Mouse (Mus musculus) adrenal gland, adult 8-10 months (tissue): ENCODE measurements around the gene Ccdc177. TPM values are rescaled to one million over a fixed set of nuclear protein-coding genes. Genes with fewer than 3 reads are reported as not detected.

Experiments
- DNase-seq: peaks from one replicate; pipeline ENCODE4 v3.0.0; 2022
- total RNA-seq, 4 experiments: library from RNA; stranded (reverse); gene quantifications; 2 replicates each; pipeline ENCODE4 v1.2.4; 2022

Gene Ccdc177
- total RNA-seq, 4 experiments from 2014 or later: 0.09 TPM; not detected in 3

DNA sequence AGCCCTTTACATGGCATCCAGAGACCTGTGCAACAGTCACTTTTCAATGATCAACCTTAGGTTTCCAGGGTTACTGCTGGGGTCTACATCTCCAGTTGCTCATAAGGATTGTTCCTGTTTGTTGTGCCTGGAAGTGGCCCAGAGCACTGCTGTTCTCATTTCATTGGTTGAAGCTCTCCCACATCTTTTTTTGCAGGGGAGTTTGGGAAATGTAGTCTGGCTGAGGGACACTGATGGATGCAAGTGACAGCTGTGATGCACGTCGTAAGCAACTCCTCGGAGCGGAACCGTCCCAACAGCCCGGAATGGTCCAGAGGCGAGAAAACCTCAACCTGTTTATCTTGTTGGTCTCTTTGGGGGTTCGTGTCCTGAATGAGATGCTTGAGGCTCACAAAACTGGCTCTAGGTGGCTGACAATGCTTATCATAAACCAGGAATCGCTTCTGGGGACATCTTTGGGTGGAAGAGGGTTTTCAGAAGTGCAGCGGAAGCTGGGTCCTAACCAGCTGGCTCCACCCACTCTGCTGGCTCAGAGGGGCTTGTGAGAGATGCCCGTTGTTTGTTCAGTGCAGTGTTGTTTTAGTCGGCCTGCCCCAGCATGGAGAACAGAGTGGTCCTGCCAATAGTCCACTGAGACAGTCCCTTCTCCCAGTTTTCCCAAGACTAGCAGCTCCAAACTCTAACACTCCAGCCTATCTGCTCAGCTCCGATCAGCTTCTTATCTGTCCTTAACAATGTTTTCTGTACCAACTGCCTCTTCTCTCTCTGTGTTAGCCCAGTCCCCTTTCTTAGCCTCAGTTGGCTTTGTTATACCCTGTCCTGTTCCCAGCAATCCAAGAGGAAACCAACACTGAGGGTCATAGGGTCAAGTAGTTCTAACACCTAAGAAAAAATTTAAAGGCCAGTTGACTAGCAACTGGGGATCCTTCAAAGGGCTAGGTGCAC lies 25.7 kb downstream of the Ccdc177 start:
- DNase-seq: no peak

- DNase-seq: peak; percentile 19
These were observed 29.9 kb downstream of the Ccdc177 start for GRCm38 (mm10) chr12:80730567-80730966.

DNA sequence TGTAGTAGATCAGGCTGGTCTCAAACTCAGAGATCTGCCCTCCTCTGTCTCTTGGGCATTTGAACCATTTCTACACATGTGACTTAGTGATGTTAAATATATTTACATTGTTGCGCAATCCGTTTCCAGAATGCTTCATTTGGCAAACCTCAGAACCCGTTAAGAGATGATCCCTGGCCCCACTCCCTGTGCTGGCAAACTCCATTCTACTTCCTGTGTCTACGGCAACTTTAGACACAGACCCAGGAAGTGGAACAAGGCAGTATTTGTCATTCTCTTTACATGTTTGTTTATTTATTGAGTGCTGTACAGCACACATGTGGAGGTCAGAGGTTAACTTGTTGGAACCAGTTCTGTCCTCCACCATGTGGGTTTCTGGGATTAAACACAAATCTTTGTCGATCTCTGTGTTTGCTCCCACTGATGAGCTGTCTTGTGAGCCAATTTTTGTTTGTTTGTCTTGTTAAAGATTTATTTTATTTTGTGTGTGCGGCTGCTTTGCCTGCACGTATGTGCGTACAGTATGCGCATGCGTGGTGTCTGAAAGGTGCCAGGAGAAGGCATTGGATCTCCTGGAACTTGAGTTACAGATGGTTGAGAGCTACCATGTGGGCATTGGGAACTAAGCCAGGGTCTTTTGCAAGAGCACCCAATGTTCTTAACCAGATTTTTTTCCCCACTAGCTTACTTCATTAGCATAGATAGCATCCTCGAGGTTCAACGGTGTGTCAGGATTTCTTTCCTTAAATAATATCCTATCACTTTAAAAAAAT lies 30.5 kb downstream of the Ccdc177 start:
- DNase-seq: no peak

DNA sequence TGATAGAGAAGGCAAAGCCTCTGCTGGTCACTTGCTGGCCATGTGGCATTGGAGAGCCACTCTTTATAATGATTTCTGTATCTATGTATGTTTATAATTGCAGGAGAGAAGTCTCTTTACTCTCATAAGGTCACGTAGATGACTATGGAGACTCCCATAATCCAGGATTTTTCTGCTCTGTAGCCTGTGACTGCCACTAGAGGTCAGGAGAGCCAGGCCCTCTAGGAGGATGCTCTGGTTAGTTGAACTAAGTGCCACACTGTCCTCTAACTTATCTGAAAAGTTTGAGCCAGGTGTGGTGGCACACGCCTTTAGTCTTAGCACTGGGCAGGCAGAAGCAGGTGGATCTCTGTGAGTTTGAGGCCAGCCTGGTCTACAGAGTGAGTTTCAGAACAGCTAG lies 31.7 kb downstream of the Ccdc177 start:
- no peak for DNase-seq

DNA sequence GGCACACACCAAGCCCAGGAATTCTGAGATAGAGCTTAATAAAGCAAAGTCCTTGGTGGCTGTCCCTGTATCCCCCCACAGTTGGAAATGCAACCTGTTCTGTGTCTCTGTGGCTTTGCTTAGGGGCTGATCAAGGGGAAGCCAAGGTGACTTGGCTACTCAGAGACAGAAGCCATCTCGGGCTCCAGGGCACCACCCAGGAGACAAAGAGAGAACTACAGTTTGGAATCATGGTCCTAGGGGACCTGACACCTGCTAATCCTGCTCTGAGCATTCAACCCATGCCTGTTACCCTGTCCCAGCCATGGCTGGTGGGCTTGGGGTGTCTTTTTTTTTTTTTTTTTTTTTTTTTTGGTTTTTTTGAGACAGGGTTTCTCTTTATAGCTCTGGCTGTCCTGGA lies 32.3 kb downstream of the Ccdc177 start:
- DNase-seq: no peak

DNA sequence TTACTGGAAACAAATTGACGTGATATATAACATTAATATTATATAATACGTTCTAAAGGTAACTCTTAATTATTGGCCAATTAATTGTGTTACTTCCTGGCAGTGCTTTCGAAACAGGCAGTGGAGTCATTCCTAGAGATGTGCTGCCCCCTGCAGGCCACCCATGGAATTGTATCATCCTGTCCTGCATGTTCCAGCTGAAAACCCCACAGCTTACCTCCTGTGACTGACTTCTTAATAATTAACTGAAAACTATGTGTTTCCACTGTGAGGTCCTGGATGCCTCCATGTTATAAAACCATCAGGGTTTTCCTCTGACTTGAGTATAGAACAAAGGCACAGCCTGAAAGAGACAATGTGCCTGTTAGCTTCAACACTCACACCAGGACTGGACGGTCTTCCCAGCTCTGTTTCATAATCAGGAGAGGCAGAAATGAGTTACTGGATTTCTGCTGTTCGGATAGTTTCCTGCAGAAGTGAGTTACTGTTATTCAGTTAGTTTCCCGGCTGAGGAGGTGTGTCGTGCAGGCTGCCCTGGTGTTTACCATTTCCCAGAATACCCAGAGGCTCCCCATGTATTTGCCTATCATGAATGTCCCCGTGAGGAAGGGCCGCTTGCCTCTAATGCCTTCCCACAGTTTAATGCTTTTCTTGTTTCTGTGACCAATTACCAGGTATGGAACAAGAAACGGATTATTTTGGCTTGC lies 35.5 kb downstream of the Ccdc177 start:
- DNase-seq: peak; percentile 45

GRCm38 (mm10) chr12:80721458-80721857 lies 39.0 kb downstream of the Ccdc177 start:
- no peak for DNase-seq

DNA sequence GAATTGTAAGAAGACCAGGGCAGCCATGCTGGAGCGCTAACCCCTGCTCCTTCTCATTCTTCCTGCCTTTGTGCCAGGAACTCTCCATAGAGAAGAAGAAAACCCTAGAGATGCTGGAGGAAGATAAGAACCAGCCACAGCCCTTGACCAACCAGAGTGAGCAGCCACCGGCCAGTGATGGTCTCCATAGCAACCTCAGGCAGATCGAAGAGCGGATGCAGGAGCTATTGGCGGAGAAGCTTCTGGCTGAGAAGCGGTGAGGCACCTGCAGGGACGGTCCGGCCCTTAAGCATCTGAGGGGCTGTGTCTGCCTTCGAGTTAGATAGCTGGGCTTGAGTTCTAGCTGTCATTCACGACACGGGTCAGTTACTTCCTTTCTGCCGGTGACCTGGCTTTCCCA lies 40.0 kb downstream of the Ccdc177 start:
- DNase-seq: no peak

GRCm38 (mm10) chr12:80719141-80719540 lies 41.3 kb downstream of the Ccdc177 start:
- DNase-seq: no peak

- DNase-seq: no peak
These were observed 44.6 kb downstream of the Ccdc177 start for GRCm38 (mm10) chr12:80715915-80716314.

GRCm38 (mm10) chr12:80706915-80707604 lies 53.4 kb downstream of the Ccdc177 start:
- DNase-seq: no peak

GRCm38 (mm10) chr12:80706208-80706914 lies 54.1 kb downstream of the Ccdc177 start:
- DNase-seq: no peak

Other genes starting within 250 kb of the Ccdc177 start
- gene Galnt16, start 242.4 kb downstream of the Ccdc177 start, total RNA-seq: 10 to 100 TPM in 1 of 4 experiments, 1 to 10 TPM in 3; 9.3 to 14.4 (median 9.6) TPM
- gene Slc39a9, start 116.8 kb downstream of the Ccdc177 start, total RNA-seq: 10 to 100 TPM; 50.0 to 60.0 (median 55.6) TPM
- gene Erh, start 116.3 kb downstream of the Ccdc177 start, total RNA-seq: 10 to 100 TPM; 31.4 to 52.6 (median 43.5) TPM
- under 1 TPM in 1 of 4 experiments, not detected in 3; 0.07 TPM for gene Plekhd1, start 68.1 kb downstream of the Ccdc177 start, total RNA-seq
- 10 to 100 TPM; 58.0 to 74.0 (median 70.3) TPM for gene Susd6, start 29.8 kb upstream of the Ccdc177 start, total RNA-seq
- gene Srsf5, start 184.8 kb upstream of the Ccdc177 start, total RNA-seq: 100 to 1,000 TPM; 281 to 615 (median 513) TPM
- gene Slc10a1, start 208.0 kb upstream of the Ccdc177 start, total RNA-seq: under 1 TPM in 2 of 4 experiments, not detected in 2; 0.22 to 0.23 TPM